Mouse (Mus musculus) brain, adult 2 months (tissue): ENCODE measurements around the gene Srgap3.

Experiments used
- DNase-seq: peaks from one replicate; pipeline ENCODE4 v3.0.0; 2011; ENCODE audit warnings: low read depth, low spot score

Gene Srgap3

GRCm38 (mm10) chr6:112946895-112947436 lies at the start of gene Srgap3:
Gene Srgap3 (minus strand): TSS chr6:112947266.
- peak; percentile 97 for DNase-seq

DNA sequence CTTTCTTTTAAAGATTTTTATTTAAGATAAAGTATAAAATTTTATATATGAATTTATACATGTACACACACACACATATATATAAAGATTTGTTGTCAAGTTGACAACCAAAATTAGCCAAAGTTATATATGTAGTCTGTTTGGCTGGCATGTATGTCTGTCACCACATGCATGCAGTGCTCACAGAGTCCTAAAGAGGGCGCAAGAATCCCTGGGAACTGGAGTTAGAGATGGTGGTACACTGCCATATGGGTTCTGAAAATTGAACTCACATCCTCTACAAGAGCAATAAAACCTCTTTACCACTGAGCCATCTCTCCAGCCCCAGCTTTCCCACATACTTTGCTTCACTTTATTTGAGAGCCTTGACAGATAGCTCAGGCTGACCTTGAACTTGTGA lies 48.6 kb upstream of the Srgap3 start:
- DNase-seq = no peak

DNA sequence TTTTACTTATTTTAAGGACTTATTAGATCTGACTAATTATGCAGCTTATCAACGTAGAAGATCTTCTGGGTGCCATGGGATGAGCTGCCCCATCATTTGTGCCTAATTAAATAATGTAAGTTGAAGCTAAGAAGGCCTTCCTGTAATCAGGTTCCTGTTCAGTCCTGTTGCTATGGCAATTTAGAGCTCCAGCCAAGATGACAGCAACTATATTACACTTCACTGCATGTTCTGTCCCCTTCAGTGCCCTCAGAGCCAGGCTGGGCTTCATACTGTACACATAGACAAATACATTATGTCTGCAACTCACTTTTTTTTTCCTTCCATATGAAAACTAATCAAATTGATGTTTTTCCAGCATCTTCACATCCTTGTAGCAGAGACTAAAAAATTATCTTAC lies 43.1 kb upstream of the Srgap3 start:
- DNase-seq = peak; percentile 37

DNA sequence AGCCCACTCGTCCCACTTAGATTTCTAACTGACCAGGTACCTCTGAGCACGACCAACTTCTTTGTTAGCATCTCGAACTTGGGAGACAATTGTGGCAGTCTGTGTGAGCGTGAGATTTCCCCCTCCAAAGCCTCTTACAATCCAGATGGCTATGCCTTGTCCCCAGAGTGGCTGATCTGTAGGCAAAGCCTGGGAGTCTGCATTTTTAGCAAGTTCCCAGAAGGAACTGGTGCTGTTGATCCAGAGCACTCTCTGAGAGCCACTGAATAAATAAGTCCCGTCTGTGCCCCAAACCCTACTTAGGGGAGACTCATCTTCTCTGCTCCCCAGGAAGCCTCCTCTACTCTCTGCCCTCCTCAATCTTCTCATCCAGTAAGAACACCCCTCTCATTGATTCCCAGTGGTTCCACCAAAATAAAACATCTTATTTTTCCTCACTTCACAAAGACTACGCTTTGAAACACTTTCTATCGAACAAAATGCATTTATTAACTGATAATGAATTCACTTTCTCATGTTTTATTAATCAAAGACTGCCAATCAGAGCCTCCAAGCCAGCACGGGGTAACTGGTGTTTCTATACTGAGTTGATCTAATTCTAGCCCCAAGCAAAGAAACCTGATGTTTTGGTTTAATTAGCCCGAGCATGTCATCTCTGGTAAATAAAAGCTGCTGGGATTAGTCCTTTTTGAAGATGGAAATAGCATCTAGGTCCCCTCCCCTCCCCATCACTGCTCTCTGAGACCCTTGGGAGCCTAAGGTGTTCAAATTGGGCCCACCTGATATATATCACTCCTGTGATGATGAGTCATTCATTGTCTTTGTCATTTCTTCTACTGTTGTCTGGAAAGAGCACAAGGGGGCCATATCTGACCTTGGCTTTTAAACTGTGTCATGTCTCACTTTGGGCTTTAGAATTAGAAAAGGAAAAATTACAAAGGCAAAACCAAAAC lies 38.6 kb upstream of the Srgap3 start:
- no peak for DNase-seq

DNA sequence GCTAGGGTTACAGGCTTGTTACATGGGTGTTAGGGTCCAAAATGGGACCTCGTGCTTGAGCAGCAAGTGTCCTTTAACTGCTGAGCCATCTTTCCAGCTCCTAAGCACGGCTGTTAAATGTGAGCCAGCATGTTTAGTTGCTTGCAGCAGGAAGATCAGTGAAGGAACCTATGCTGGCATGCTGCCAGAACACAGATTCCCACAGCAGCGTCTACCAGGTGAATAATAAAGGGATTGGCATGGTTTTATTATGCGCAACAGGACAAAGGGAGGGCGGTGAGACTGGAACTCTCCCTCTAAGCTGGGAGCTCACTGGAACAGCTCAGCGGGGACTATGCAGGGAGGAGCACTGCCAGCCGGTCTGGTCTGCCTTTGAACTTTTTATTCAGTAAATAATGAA lies 35.2 kb upstream of the Srgap3 start:
- DNase-seq = peak; percentile 36

DNA sequence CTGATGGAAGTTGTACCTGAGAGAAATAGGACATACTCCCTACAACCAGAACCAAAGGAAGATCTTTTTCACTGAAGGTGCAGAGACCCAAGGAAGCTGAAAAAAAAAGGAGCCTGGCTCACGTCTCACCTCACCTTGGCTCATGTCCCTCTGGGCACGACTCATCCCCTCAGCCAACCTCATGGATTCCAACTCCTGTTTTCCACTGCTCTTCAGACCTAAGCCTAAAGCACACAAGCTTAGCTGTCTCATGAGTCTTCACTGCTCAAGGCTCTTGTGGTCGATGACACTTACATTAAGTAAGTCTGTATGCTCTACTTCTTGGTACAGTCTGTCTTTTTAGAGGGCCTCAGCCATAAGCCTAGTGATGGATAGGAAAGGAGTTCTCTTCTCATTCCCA lies 31.9 kb upstream of the Srgap3 start:
- no peak for DNase-seq

DNA sequence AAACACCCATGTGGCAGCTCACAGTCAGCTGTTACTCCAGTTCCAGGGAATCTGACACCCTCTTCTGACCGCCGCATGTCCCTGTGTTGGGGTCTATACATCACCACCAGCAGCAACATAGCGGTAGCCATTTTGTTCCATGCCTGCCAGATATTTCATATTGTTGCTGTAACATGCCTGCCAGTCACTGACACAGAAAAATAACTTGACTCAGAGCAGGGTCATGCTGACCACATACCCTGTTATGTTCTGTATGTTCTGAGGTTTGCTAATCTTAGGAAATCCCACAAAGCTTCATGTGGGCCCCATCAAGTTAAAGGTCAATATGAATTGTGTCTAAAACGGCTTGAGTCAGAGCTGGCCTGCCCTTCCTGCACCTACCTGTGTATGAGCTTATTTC lies 30.2 kb upstream of the Srgap3 start:
- DNase-seq = no peak

- no peak for DNase-seq
Measured at GRCm38 (mm10) chr6:112976541-112976940, 29.5 kb upstream of the Srgap3 start.

DNA sequence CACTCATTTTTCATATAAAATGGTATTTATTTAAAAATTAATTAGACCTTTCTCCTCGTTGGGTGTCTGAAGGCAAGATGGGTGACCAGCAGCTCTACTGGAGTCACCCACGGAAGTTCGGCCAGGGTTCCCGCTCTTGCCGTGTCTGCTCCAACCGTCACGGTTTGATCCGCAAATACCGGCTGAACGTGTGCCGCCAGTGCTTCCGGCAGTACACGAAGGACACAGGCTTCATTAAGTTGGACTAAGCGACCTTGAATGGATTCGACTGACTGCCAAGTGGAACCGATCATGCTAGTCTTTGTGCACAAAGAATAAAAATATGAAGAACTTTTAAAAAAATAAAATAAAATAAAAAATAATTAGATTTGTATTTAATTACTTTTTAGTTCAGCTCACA lies 29.1 kb upstream of the Srgap3 start:
- no peak for DNase-seq

DNA sequence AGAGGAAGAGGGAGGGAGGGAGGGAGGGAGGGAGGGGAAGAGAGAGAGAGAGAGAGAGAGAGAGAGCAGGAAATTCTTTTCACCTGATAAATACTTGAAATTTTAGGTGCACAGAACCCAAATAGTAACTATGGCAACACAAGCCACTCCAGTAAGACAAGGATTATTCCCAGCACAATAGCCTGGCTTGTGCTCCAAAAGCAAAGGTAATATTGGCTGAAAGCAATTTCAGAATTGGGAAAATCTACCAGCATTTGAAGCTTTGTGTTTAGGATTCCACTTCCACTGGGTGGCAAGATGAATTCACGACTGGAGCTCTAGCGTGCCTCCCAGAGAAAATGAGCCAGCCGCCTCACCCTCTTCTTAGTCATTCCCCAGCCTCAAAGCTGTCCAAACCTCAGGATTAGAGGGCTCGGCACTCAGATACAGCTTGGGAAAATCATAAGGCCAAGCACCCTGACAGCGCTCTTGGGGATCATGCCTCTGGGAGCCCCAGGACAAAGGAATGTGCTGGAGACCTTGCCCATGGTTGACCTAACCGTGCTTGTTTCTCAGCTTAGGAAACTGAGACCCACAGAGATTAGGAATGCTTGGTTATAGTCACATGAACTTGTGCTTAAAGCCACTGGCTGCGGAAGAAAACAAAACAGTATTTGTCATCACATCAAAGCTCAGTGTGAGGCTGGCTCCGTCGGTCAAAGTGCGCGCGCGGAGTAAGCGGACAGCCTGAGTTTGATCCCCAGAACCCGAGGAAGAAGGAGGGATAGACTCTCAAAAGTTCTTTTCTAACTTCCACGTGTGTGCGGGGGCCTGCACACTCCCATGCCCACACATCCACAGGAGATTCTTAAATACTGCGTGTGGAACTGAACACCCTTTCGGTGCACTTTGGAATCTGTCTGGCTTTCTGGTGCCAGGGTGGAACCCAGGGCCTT lies 27.0 kb upstream of the Srgap3 start:
- DNase-seq = peak; percentile 58

DNA sequence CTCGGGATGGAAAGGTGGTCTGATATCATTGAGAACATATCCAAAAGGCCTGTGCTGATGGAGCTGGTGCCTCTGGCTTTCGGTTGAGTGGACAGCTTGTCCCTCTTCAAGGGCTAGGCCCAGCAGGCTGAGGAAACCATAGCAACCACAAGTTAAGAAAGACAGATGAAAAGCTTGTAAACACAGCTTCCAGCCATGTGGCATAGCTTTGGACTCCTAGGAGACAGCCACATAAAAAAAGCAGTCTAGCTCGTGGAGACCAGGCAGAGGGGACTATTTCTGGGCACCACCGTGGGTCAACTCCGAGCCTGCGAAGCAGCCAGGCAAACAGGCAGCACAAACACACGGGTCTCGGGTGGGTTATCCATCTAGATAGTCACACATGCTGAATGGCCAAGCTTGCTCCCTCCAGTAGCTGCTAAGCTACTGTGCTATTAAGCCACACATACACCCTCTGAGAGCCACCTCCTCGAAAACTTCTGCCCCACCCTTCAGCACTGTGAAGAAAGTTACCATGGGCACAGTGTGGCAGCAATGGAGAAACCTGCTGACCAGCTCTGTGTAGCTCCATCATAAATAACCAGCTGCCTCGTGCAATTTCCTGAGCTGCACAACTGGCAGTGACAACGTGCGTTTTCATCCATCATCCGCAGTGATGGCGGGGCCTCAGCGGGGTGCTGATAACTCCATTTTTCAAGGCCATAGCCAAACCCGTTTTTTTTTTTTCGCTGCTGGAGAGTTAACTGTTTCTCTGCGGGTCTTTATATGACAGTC lies 26.0 kb upstream of the Srgap3 start:
- DNase-seq = peak; percentile 78

- no peak for DNase-seq
Measured at GRCm38 (mm10) chr6:112972127-112972526, 25.1 kb upstream of the Srgap3 start.

GRCm38 (mm10) chr6:112971116-112971768 lies 24.2 kb upstream of the Srgap3 start:
- DNase-seq = peak; percentile 28

DNA sequence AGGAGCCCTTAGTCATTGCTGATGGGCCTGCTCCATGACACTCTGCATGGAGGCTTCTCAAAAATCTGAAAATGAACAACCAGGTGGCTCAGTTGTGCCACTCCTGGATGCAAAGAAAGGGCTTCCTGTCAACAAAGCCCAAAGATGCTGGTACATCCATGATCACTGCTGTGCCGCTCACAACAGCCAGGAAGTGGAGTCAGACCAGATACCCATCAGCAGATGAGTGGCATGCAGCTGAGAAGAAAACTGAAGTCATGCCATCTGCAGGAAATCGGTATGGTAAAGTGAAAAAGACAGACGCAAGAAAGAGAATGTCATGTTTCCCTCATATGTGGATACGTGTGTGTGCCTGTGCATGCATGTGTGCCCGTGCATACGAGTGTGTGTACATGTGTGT lies 20.3 kb upstream of the Srgap3 start:
- no peak for DNase-seq

GRCm38 (mm10) chr6:112958360-112958759 lies 11.3 kb upstream of the Srgap3 start:
- DNase-seq = no peak

GRCm38 (mm10) chr6:112957583-112958280 lies 10.7 kb upstream of the Srgap3 start:
- no peak for DNase-seq

DNA sequence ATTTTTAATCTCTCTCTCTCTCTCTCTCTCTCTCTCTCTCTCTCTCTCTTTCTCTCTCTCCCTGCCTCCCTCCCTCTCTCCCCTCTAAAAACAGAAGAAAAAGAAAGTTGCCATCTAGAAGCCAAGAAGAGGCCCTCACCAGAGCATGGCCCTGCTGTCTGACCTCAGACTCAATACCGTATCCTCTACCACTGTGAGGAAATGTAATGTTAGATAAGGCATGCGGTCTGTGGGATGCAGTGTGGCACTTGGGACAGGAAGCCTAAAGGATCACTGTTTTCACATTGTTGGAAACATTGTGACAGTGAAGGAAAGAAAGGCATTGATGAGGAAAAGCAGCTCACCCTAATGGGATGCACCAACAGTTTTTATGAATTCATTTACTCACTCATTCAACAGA lies 8.7 kb upstream of the Srgap3 start:
- no peak for DNase-seq

DNA sequence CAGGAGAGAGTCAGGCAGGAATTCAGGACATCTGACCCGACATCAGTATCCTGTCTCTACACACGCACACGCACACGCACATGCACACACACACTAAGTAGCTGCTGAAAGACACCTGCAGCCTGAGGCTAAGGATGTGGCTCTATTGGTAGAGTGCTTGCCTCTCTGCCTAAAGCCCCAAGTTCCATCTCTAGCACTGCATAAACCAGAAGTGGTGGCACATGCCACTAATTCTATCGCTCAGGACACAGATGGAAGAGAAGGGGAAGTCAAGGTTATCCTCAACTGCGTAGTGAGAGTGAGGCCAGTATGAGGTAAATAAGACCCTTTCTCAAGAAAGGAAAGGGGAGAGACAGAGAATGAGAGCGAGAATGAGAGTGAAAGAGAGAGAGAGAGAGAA lies 6.8 kb upstream of the Srgap3 start:
- no peak for DNase-seq

DNA sequence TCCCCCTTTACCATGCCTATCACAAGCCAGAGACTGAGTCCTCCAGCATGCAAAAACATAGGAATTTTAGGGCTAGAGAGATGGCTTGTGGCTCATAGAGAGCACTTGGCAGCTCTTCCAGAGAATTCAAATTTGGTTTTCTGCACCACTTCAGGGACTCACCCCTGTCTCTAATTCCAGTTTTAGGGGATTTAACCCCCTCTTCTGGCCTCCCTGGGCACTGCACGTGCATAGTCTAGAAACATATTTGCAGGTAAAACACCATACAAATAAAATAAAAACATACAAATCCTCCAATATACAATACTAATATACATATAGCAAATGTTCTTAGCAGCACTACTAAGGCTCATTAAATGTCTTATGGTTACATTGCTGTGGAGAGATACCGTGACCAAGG lies 4.2 kb upstream of the Srgap3 start:
- DNase-seq = no peak
